ENCODE assay signal across 16 mouse cellular contexts in genomic region chr2:164635266-164635665, GRCm38 (mm10). TPM values are rescaled to one million over a fixed set of nuclear protein-coding genes. Genes with fewer than 3 reads are reported as not detected.
A peak's percentile ranks its signal among the peaks of the same experiment; 100 is the strongest.
DNase-seq lines count a peak whose midpoint lies in the region; ATAC-seq and TF ChIP-seq lines count a peak whose summit lies in the region.
"Had no signal": no experiment of that assay in that cellular context is flagged by ENCODE, and none has a peak within 500 bp of the region (broad histone marks: within the 10 kb centered on the region; RNA-seq: fewer than 3 reads in every experiment).

No protein-coding gene starts in this region.

- H3K4me1 ChIP-seq in heart, adult 2 months (ENCODE audit: control insufficient read depth, insufficient read depth, low read length): no peaks in the 10 kb centered on the region
- H3K4me1 ChIP-seq in midbrain, embryonic 11.5 days (ENCODE audit: control insufficient read depth, insufficient read depth, low read length): no peaks in the 10 kb centered on the region
- H3K4me1 ChIP-seq in midbrain, embryonic 10.5 days: no peaks in the 10 kb centered on the region
- H3K4me1 ChIP-seq: hindbrain, embryonic 10.5 days; limb, embryonic 15.5 days had no signal

- TF ChIP-seq POLR2A in heart, adult 2 months (IDR thresholded peaks at IDR 0.05; ENCODE audit: insufficient read depth, low read depth, low read length): no peak

- no peaks in the 10 kb centered on the region for H3K27me3 ChIP-seq in heart, adult 2 months (ENCODE audit: control insufficient read depth, insufficient read depth, low read length)
- H3K27me3 ChIP-seq in midbrain, embryonic 11.5 days (ENCODE audit: control insufficient read depth, insufficient read depth, low read length): no peaks in the 10 kb centered on the region
- H3K27me3 ChIP-seq in midbrain, embryonic 10.5 days (ENCODE audit: low read depth, poor library complexity, severe bottlenecking): no peaks in the 10 kb centered on the region
- H3K27me3 ChIP-seq: limb, embryonic 15.5 days had no signal

- TF ChIP-seq EP300 in heart, adult 2 months (IDR thresholded peaks at IDR 0.05; ENCODE audit: insufficient read depth, low read depth, low read length): no peak

- H3K9me3 ChIP-seq in midbrain, embryonic 11.5 days (ENCODE audit: control insufficient read depth, low read length): no peaks in the 10 kb centered on the region; the same call in 1 of the 2 replicates
- no peaks in the 10 kb centered on the region for H3K9me3 ChIP-seq in midbrain, embryonic 10.5 days (replicated peaks)
- H3K9me3 ChIP-seq: hindbrain, embryonic 10.5 days; limb, embryonic 15.5 days had no signal

- no peak overlapping the region for H3K9ac ChIP-seq in heart, adult 2 months (ENCODE audit: low read depth, low read length)
- no peak overlapping the region for H3K9ac ChIP-seq in midbrain, embryonic 11.5 days (ENCODE audit: low read length)
- H3K9ac ChIP-seq: limb, embryonic 15.5 days had no signal

- peak; percentile 13; the same call in 1 of the 2 replicates for TF ChIP-seq CTCF in heart, adult 2 months (IDR thresholded peaks at IDR 0.05)

- intact Hi-C loops in heart, adult 2 months (cut with DNase I): no loop called here

- H3K27ac ChIP-seq in heart, adult 2 months: no peak overlapping the region
- H3K27ac ChIP-seq in midbrain, embryonic 11.5 days (ENCODE audit: low read depth, low read length): no peak overlapping the region
- no peak overlapping the region for H3K27ac ChIP-seq in midbrain, embryonic 10.5 days (replicated peaks)
- H3K27ac ChIP-seq: hindbrain, embryonic 10.5 days; limb, embryonic 15.5 days had no signal

- no peak for DNase-seq in heart, adult 2 months
- no peak for DNase-seq in heart, adult 9 months (ENCODE audit: low spot score in 2 of 2)
- peak; percentile 82 for DNase-seq in midbrain, embryonic 11.5 days (ENCODE audit: low spot score, missing footprints)
- no peak for DNase-seq in midbrain, embryonic 10.5 days (ENCODE audit: low spot score)
- peak; percentile 81 for DNase-seq in R1 (ENCODE audit: low read depth, low spot score)
- peak; percentile 4 for DNase-seq in mesoderm, embryonic 11.5 days (ENCODE audit: low read depth, low spot score)
- no peak for DNase-seq in kidney, postnatal 14 days
- DNase-seq: cerebellum, postnatal 36 days; thymus, postnatal 36 days had no signal

- WGBS in heart, adult 2 months: 80% methylated on average over 9 of the region's 9 CpGs
- 83% methylated on average over 9 of the region's 9 CpGs for WGBS in midbrain, embryonic 11.5 days
- WGBS in midbrain, embryonic 10.5 days: 76% methylated on average over 9 of the region's 9 CpGs

- no peak overlapping the region for H3K4me2 ChIP-seq in midbrain, embryonic 11.5 days
- H3K4me2 ChIP-seq: heart, embryonic 11.5 days; limb, embryonic 15.5 days had no signal

- H3K79me2 ChIP-seq in heart, adult 2 months (replicated peaks; ENCODE audit: control insufficient read depth, insufficient read depth, low read length): no peaks in the 10 kb centered on the region

- no peak for ATAC-seq in midbrain, embryonic 11.5 days (ENCODE audit: low FRiP score)
- ATAC-seq in granulocyte monocyte progenitor cell, adult 5-6 weeks (replicated peaks; ENCODE audit: poor library complexity, severe bottlenecking): no peak
- ATAC-seq: activated CD4-positive, CD25-positive, alpha-beta regulatory T cell, adult 4 months had no signal

- no peaks in the 10 kb centered on the region for H3K36me3 ChIP-seq in heart, adult 2 months (ENCODE audit: control insufficient read depth, insufficient read depth, low read length)
- no peaks in the 10 kb centered on the region for H3K36me3 ChIP-seq in midbrain, embryonic 11.5 days (ENCODE audit: control insufficient read depth, insufficient read depth, low read length)
- H3K36me3 ChIP-seq in midbrain, embryonic 10.5 days: no peaks in the 10 kb centered on the region
- H3K36me3 ChIP-seq: hindbrain, embryonic 10.5 days; limb, embryonic 15.5 days had no signal

- no peak overlapping the region for H3K4me3 ChIP-seq in heart, adult 2 months
- H3K4me3 ChIP-seq in midbrain, embryonic 11.5 days (ENCODE audit: low read depth, low read length): no peak overlapping the region
- no peak overlapping the region for H3K4me3 ChIP-seq in midbrain, embryonic 10.5 days
- H3K4me3 ChIP-seq: hindbrain, embryonic 10.5 days; limb, embryonic 15.5 days had no signal

RNA-seq across cellular contexts. Expression of gene Wfdc16, which starts 3.3 kb away (rescaled TPM):
- not detected for total RNA-seq in heart, adult 2 months (2021)
- polyA plus RNA-seq in heart, adult 2 months (2012; rRNA removed): not detected in 2 replicates
- polyA plus RNA-seq in midbrain, embryonic 11.5 days (2014; fragmentation: Nextera tagmentation; extraction: Ambion mirVana): not detected in 2 replicates
- not detected in 2 replicates for polyA plus RNA-seq in midbrain, embryonic 10.5 days (2016; fragmentation: Nextera tagmentation; extraction: Ambion mirVana)
- total RNA-seq in granulocyte monocyte progenitor cell, adult 5-6 weeks (2014; fragmentation: Nextera tagmentation): not detected in 2 replicates
- total RNA-seq in granulocyte monocyte progenitor cell, adult 5-6 weeks (2017): not detected in 2 replicates
- total RNA-seq: left cerebral cortex, adult 18-20 months had no signal
- polyA plus RNA-seq: activated CD4-positive, CD25-positive, alpha-beta regulatory T cell, adult 4 months; heart, embryonic 11.5 days; hindbrain, embryonic 10.5 days; kidney, embryonic 16.5 days; limb, embryonic 15.5 days had no signal

RNA-seq across cellular contexts. Expression of gene Wfdc10, which starts 20.6 kb away (rescaled TPM):
- total RNA-seq in heart, adult 2 months (2021): not detected
- not detected in 2 replicates for polyA plus RNA-seq in heart, adult 2 months (2012; rRNA removed)
- not detected in 2 replicates for polyA plus RNA-seq in midbrain, embryonic 11.5 days (2014; fragmentation: Nextera tagmentation; extraction: Ambion mirVana)
- not detected in 2 replicates for polyA plus RNA-seq in midbrain, embryonic 10.5 days (2016; fragmentation: Nextera tagmentation; extraction: Ambion mirVana)
- not detected in 2 replicates for total RNA-seq in granulocyte monocyte progenitor cell, adult 5-6 weeks (2014; fragmentation: Nextera tagmentation)
- not detected in 2 replicates for total RNA-seq in granulocyte monocyte progenitor cell, adult 5-6 weeks (2017)
- total RNA-seq: left cerebral cortex, adult 18-20 months had no signal
- polyA plus RNA-seq: activated CD4-positive, CD25-positive, alpha-beta regulatory T cell, adult 4 months; kidney, embryonic 16.5 days; limb, embryonic 15.5 days had no signal

RNA-seq across cellular contexts. Expression of gene Wfdc9, which starts 21.1 kb away (rescaled TPM):
- total RNA-seq in heart, adult 2 months (2021): not detected
- polyA plus RNA-seq in heart, adult 2 months (2012; rRNA removed): not detected in 2 replicates
- polyA plus RNA-seq in midbrain, embryonic 11.5 days (2014; fragmentation: Nextera tagmentation; extraction: Ambion mirVana): not detected in 2 replicates
- polyA plus RNA-seq in midbrain, embryonic 10.5 days (2016; fragmentation: Nextera tagmentation; extraction: Ambion mirVana): not detected in 2 replicates
- not detected in 2 replicates for total RNA-seq in granulocyte monocyte progenitor cell, adult 5-6 weeks (2014; fragmentation: Nextera tagmentation)
- total RNA-seq in granulocyte monocyte progenitor cell, adult 5-6 weeks (2017): not detected in 2 replicates
- total RNA-seq: left cerebral cortex, adult 18-20 months had no signal
- polyA plus RNA-seq: activated CD4-positive, CD25-positive, alpha-beta regulatory T cell, adult 4 months; heart, embryonic 11.5 days; hindbrain, embryonic 10.5 days; kidney, embryonic 16.5 days; limb, embryonic 15.5 days had no signal

RNA-seq across cellular contexts. Expression of gene Wfdc8, which starts 21.8 kb away (rescaled TPM):
- not detected for total RNA-seq in heart, adult 2 months (2021)
- not detected in 2 replicates for polyA plus RNA-seq in heart, adult 2 months (2012; rRNA removed)
- polyA plus RNA-seq in midbrain, embryonic 11.5 days (2014; fragmentation: Nextera tagmentation; extraction: Ambion mirVana): not detected in 2 replicates
- polyA plus RNA-seq in midbrain, embryonic 10.5 days (2016; fragmentation: Nextera tagmentation; extraction: Ambion mirVana): not detected in 2 replicates
- total RNA-seq in granulocyte monocyte progenitor cell, adult 5-6 weeks (2014; fragmentation: Nextera tagmentation): not detected in 2 replicates
- not detected in 2 replicates for total RNA-seq in granulocyte monocyte progenitor cell, adult 5-6 weeks (2017)
- total RNA-seq: left cerebral cortex, adult 18-20 months had no signal
- polyA plus RNA-seq: activated CD4-positive, CD25-positive, alpha-beta regulatory T cell, adult 4 months; heart, embryonic 11.5 days; hindbrain, embryonic 10.5 days; kidney, embryonic 16.5 days; limb, embryonic 15.5 days had no signal

RNA-seq across cellular contexts. Expression of gene Wfdc6b, which starts 21.9 kb away (rescaled TPM):
- total RNA-seq in heart, adult 2 months (2021): not detected
- not detected in 2 replicates for polyA plus RNA-seq in heart, adult 2 months (2012; rRNA removed)
- not detected in 2 replicates for polyA plus RNA-seq in midbrain, embryonic 11.5 days (2014; fragmentation: Nextera tagmentation; extraction: Ambion mirVana)
- not detected in 2 replicates for polyA plus RNA-seq in midbrain, embryonic 10.5 days (2016; fragmentation: Nextera tagmentation; extraction: Ambion mirVana)
- total RNA-seq in granulocyte monocyte progenitor cell, adult 5-6 weeks (2014; fragmentation: Nextera tagmentation): not detected in 2 replicates
- total RNA-seq in granulocyte monocyte progenitor cell, adult 5-6 weeks (2017): not detected in 2 replicates
- total RNA-seq: left cerebral cortex, adult 18-20 months had no signal
- polyA plus RNA-seq: activated CD4-positive, CD25-positive, alpha-beta regulatory T cell, adult 4 months; heart, embryonic 11.5 days; hindbrain, embryonic 10.5 days; kidney, embryonic 16.5 days; limb, embryonic 15.5 days had no signal

Comparison
In these comparisons a context has a peak if more than half of its experiments do, and no peak if none do; other contexts are left out.
1. DNase-seq: peak in midbrain, embryonic 11.5 days (single experiment), R1 (single experiment) and mesoderm, embryonic 11.5 days (single experiment); none in heart, adult 2 months (0 of 2), heart, adult 9 months (0 of 2), midbrain, embryonic 10.5 days (single experiment) and kidney, postnatal 14 days (single experiment).